Mouse (Mus musculus) lung, adult 2 months (tissue): ENCODE measurements around the gene Polr3h. TPM values are rescaled to one million over a fixed set of nuclear protein-coding genes. Genes with fewer than 3 reads are reported as not detected.

Source experiments
- DNase-seq: peaks from one replicate; pipeline ENCODE4 v3.0.0; 2022
- H3K4me1 ChIP-seq: fragments of 200-500 bp; 2 replicates; pipeline ENCODE4 v1.6.1; 2011; ENCODE audit warnings: low read length; ENCODE audit not compliant: control insufficient read depth, insufficient read depth
- H3K4me3 ChIP-seq: fragments of 200-500 bp; replicated peaks from 2 replicates; pipeline ENCODE3; 2011; ENCODE audit warnings: low read depth, mild to moderate bottlenecking, control low read depth, low read length; ENCODE audit errors: extremely low read depth
- CTCF ChIP-seq: fragments of 200-500 bp; IDR thresholded peaks from 2 replicates; pipeline ENCODE4 v1.5.1; 2011; ENCODE audit warnings: mild to moderate bottlenecking, low read length, control low read depth; ENCODE audit not compliant: insufficient read depth
- POLR2A ChIP-seq: fragments of 200-500 bp; IDR thresholded peaks from 2 replicates; pipeline ENCODE4 v1.6.1; 2011; ENCODE audit warnings: low read depth, mild to moderate bottlenecking, control low read depth, low read length, borderline replicate concordance; ENCODE audit errors: extremely low read depth
- WGBS: fragments of 180-500 bp; shearing (Covaris S2); methylation state at CpG from one replicate; pipeline ENCODE4 v1.1.7; 2018; 5-methylcytosine and 5-hydroxymethylcytosine counted together
- polyA plus RNA-seq: library from polyadenylated mRNA; depleted of rRNA; stranded (reverse); fragments of >200 nt; gene quantifications from 2 replicates; pipeline ENCODE4 v1.2.3, GENCODE M21; 2012

The Polr3h gene
- polyA plus RNA-seq, 1 experiment, result 11.8 TPM

GRCm38 (mm10) chr15:81859330-81860255, 66.4 kb downstream of the Polr3h start:
- Histone ChIP-seq H3K4me1 (peaks cover 5% of the 10 kb centered on the region; the same call in 1 of the 2 replicates), H3K4me3 (peak overlapping the region; percentile 83)
- TF ChIP-seq POLR2A (peak; percentile 50; the same call in 1 of the 2 replicates), CTCF (no peak)
- DNase-seq, result peak; percentile 82
- WGBS, result under 1% methylated on average over 39 of the region's 39 CpGs

- no peak for TF ChIP-seq CTCF
- TF ChIP-seq POLR2A, result peak; percentile 21; the same call in 1 of the 2 replicates
- under 1% methylated on average over 44 of the region's 44 CpGs for WGBS
- Histone ChIP-seq H3K4me3 (peak within 1 kb of the TSS; percentile 83), H3K4me1 (peaks cover 5% of the 10 kb centered on the region; the same call in 1 of the 2 replicates)
- peak; percentile 76 for DNase-seq
Measured at GRCm38 (mm10) chr15:81858517-81859329, 67.3 kb downstream of the Polr3h start, which contains the start of gene Tob2. Gene Tob2, minus strand, starts transcription at chr15:81858796.

GRCm38 (mm10) chr15:81858138-81858516, 67.9 kb downstream of the Polr3h start:
- peaks cover 5% of the 10 kb centered on the region; the same call in 1 of the 2 replicates for H3K4me1 ChIP-seq
- H3K4me3 ChIP-seq, result peak overlapping the region; percentile 83
- under 1% methylated on average over 23 of the region's 23 CpGs for WGBS
- DNase-seq, result peak; percentile 96
- TF ChIP-seq POLR2A (peak; percentile 100), CTCF (no peak)

- Histone ChIP-seq H3K4me1 (peaks cover 5% of the 10 kb centered on the region; the same call in 1 of the 2 replicates), H3K4me3 (peak overlapping the region; percentile 83)
- no peak for DNase-seq
- under 1% methylated on average over 33 of the region's 33 CpGs for WGBS
- TF ChIP-seq CTCF (no peak), POLR2A (no peak)
Measured at GRCm38 (mm10) chr15:81857724-81858116, 68.3 kb downstream of the Polr3h start.

GRCm38 (mm10) chr15:81856938-81857723, 68.9 kb downstream of the Polr3h start:
- TF ChIP-seq CTCF (no peak), POLR2A (no peak)
- Histone ChIP-seq H3K4me1 (peaks cover 5% of the 10 kb centered on the region; the same call in 1 of the 2 replicates), H3K4me3 (peak overlapping the region; percentile 83)
- DNase-seq, result peak; percentile 41
- WGBS, result under 1% methylated on average over 14 of the region's 14 CpGs

GRCm38 (mm10) chr15:81856030-81856790, 69.8 kb downstream of the Polr3h start:
- under 1% methylated on average over 28 of the region's 28 CpGs for WGBS

GRCm38 (mm10) chr15:81853081-81853480, 73.0 kb downstream of the Polr3h start:
- H3K4me1 ChIP-seq, result peaks cover 5% of the 10 kb centered on the region; the same call in 1 of the 2 replicates
- H3K4me3 ChIP-seq, result no peak overlapping the region
- DNase-seq, result no peak
- WGBS, result 65% methylated on average over 7 of the region's 7 CpGs
- TF ChIP-seq CTCF (no peak), POLR2A (no peak)

More at GRCm38 (mm10) chr15:81856030-81856790, 69.8 kb downstream of the Polr3h start:
- DNase-seq, result peak; percentile 79
- peaks cover 5% of the 10 kb centered on the region; the same call in 1 of the 2 replicates for H3K4me1 ChIP-seq
- no peak for TF ChIP-seq CTCF
- TF ChIP-seq POLR2A, result peak; percentile 39; the same call in 1 of the 2 replicates
- H3K4me3 ChIP-seq, result peak overlapping the region; percentile 83
